Mouse (Mus musculus) heart, adult 2 months (tissue): ENCODE data around the gene Olfr606.

Source experiments
- CTCF ChIP-seq: fragments of 200-600 bp; IDR thresholded peaks from 2 replicates; pipeline ENCODE4 v1.8.1; 2022; ENCODE audit warnings: antibody characterized with exemption, mild to moderate bottlenecking, moderate library complexity
- EP300 ChIP-seq: fragments of 200-500 bp; IDR thresholded peaks from 2 replicates; pipeline ENCODE4 v1.6.1; 2011; ENCODE audit warnings: low read depth, low read length, control low read depth; ENCODE audit not compliant: insufficient read depth
- POLR2A ChIP-seq: fragments of 200-500 bp; IDR thresholded peaks from 2 replicates; pipeline ENCODE4 v1.6.1; 2011; ENCODE audit warnings: mild to moderate bottlenecking, low read depth, low read length, control low read depth; ENCODE audit not compliant: insufficient read depth

GRCm38 (mm10) chr7:103448746-103449145 is at the start of gene Olfr606:
- TF ChIP-seq POLR2A, result no peak
- no peak for TF ChIP-seq CTCF
- TF ChIP-seq EP300, result no peak
